Mouse (Mus musculus): Measurements from ENCODE around the gene Nxpe4.
A peak's percentile ranks its signal among the peaks of the same experiment; 100 is the strongest.

The Nxpe4 gene

DNA sequence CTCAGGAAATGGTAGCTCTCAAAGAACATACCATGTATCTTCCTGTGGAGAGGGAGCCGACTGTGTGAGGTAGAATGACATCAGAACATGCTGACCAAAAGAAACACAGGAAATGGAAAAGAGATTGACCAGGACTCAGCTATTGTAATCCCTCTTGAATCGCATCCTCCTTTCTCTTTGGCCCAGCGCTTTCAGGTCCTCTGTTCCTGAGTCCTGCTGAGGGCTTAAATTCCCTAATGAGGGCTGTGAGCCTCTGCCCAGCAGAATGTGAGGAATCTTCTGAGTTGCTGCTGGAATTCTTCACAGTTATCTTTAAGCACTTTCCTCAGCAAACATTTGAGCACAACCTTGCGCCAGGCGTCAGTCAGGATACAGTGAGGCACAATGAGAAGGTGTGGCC, 78.6 kb downstream of the Nxpe4 start:
- no peak for DNase-seq (ENCODE audit: low spot score)

DNA sequence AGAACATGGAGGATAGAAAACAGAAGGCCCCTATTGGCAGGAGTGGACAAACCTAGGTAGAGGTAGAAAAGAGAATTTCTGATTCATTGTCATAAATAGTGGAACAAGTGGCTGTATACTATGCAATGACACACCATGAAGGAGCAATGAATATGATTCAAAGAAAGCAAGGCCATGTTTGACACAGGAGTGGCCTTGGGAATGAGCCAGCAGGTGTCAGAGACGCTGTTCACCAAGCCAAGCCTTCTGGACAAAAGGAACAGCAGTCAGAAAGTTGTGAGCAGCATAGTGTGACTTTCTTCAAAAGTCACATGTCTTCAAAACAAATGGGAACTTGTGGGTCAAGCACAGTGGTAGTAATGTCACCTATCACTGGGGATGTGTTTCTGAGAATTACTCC, 80.0 kb downstream of the Nxpe4 start:
- no peak for DNase-seq (ENCODE audit: low spot score)

DNA sequence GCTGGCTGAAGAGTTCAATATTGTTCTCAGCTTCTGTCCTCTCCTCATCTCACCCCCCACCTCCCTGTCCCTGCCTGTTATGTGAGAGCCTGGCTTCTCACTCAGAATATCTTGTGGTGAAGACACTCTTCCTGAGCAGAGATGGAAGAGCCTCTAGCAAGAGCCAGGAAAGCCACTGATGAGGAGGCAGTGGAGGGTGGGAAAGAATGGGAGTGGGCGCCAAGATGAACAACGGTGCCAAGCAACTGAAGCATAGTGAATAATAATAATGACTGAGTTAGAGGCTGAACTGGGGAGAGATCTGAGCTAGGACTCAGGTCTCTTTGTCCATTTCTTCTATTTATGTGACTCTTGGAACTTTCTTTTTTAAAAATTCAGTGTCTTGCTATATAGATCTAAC, 80.9 kb downstream of the Nxpe4 start:
- no peak for DNase-seq (ENCODE audit: low spot score)

DNA sequence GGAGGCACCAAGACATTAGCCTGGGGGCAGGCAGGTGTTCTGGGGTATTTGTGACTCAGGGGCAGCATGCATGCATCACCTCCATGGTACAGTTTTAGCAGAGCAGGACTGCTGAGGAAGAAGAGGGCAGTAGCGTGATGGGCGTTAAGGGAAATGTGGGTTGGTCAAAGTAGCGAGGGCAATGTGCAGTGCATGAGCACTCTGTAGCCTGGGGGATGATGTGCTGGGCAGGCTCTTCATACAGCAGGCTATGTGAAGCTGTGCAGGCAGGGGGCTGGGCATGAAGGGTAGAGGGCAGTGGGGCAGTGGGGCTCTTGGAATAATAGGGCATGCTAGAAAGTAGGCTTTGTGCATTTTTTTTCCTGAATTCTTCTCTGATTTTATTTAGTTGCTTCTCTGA, 82.4 kb downstream of the Nxpe4 start:
- DNase-seq (ENCODE audit: low spot score), result no peak

DNA sequence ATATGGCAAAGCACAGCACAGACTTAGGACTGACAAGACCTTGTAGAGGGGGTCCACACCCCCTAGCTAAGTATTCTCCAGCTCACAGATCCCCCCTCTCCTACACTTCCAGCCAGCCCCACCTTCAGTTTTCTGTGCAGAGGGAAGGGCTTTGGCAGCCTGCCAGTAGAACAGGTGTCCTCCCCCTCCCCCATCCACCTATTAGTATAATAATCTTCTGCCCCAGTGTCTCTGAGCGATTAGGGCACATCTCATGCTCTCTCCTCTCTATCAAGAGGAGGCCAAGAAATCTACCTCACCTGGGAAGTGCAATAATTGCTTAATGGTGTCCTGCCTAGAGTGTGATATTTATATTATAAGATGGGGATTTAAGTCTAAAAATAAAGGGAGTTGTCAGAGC, 83.7 kb downstream of the Nxpe4 start:
- DNase-seq (ENCODE audit: low spot score), result no peak

DNA sequence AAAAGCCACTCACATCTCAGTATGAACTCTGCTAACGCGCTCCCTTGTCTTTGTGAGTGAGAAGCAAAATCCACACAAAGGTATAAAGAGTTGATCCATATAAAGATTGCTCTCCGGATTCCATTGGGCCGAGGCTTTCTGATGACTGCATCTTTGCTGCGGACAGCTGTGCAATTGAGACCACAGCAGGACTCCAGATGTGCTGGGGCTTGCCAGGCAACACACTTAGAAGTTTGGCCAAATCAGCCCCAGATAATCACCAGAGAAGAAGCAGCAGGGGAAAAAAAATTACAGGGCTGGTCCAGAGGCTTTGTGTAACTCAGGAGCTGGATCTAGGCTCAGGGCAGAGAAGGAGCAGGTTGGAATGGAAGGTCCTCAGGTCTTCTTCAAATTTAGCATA, 85.5 kb downstream of the Nxpe4 start:
- DNase-seq (ENCODE audit: low spot score), result no peak

DNA sequence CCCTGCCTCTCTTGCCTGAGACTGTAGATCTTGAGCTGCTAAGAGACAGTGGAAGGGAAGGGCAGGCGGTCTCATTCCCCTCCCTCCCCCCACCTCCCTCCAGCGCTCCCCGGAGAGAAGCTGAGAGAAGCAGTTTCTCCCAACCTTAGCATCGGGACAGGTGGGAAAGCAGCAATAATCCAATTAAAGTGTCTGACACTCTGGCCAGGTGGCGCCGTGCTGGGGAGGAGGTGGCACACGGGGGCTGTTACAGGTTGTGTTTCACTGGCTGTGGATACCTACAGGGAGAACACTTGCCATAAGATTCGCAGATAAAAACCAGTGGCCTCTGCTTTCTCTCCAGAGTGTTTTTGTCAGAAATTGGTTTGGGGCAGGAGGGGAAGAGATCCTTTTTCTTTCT, 90.4 kb downstream of the Nxpe4 start:
- no peak for DNase-seq (ENCODE audit: low spot score)

DNA sequence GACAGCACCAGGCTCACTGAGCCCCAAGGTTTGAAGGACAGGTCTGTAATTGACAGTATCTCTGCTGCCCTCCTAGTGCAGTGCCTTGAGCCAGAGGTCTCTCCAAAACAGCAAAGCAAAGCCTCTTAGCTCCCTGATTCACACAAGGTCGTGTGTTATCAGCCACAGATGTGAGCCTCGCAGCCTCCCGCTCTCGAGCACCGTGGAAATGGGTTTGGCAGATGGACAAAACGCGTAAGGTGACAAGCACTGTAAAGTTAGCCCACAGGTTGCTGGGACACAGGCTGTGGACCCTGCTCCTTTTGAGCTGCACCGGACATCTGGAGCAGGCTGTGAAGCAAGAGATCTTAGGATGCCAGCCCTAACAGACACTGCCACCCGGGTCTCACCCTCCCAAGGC, 95.2 kb downstream of the Nxpe4 start:
- DNase-seq (ENCODE audit: low spot score), result no peak

DNA sequence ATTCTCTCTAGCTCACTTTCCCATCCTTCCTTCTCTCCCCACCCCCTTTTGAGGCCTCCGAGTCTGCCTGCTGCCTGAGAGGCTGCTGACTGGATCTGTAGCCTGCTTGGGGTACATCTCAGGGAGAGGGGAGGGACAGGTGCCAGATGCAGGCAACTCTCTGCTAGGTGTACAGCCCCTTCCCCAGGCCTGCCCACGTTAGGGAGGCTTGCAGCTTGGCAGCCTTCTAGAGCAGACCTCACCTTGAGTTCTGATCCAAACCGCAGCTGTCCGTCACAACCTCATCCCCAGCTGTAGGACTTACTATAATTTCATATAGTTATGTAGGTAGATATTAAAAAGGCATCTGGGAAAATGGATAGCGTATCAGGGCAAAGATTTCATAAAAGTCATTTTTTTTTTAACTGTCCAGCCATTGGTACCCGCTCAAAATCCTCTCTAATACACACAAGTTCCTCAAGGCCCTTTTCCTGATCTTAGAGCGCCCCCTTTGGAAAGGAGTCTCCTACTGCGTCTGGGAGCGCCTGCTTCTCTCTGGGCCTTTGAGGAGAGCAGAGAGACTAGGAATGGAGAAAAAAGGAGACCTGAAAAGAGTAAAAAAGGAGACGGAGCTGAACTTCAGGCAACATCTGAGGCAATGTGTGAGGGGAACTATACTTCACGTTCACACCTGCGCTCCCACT, 96.1 kb downstream of the Nxpe4 start:
- peak; percentile 85 for DNase-seq (ENCODE audit: low spot score)

DNA sequence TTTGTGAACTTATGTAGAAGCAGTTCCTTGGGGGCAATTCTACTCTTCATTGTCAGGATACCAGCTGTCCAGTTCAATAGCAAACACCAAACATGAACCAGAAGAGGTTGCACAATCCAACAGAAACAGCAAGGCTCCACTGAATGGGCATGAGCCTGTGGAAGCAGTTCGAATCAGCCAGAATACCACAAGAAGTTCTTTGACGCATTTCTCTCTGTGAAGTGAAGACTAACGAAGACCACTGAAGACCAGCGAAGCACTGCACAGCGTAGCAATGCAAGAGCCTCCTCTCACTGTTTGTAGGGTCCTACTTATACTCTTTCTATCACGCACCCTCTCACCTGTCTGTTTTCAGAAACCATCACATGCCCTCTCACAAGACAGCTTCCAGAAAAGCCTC, 102.8 kb downstream of the Nxpe4 start:
- DNase-seq (ENCODE audit: low spot score), result no peak

DNA sequence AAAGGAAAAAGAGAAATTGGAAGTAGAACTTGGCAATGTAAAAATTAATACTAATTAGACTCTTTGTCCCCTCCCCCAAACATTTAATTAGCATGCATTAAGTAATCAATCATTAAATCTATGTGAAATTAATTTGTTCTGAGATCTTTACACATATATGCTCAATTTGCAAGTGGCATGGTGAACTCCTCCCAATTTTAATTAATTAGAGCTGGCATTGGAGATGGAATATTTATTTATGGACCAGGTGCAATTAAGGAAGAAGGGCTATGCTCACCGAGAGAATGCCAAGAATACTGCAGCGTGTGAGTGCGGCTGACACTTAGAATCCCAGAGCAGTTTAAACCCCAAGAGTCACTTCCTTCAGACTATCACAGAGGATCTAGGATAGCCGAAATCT, 103.7 kb downstream of the Nxpe4 start:
- DNase-seq (ENCODE audit: low spot score), result no peak

DNA sequence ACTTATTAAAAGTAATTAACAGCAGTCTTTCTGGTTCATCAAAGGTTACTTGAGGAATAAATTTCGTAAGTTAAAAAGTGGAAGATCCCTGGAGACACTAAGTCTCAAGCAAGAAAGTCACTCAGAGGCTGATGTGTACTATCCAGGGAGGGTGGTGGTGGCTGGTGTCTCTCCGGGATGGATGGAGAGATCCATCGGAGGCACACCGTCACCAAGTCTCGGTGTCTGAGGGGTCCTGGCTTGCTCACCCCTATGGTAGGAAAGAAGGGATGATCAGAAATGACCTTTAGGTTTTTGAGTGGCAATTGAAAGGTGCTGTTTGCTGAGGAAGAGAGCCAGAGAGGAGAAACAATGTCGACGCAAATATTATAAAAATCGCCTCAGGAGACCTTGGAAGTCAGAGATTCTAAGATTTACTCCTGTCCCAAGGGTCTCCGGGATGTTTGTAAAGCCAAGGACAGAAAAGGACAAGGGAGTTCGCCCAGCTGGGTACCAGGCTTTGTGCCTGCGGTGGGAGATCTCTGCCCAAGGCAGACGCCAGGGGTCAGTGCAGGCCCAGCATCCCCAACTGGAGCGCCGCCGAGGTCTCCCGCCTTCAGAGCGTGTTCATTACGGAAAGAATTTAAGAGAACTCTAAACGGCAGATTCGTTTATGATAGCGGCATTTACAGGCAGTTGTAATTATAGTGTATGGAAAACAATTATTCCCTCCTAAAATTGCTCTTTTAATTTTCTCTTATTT, 104.6 kb downstream of the Nxpe4 start:
- peak; percentile 88 for DNase-seq (ENCODE audit: low spot score)

DNA sequence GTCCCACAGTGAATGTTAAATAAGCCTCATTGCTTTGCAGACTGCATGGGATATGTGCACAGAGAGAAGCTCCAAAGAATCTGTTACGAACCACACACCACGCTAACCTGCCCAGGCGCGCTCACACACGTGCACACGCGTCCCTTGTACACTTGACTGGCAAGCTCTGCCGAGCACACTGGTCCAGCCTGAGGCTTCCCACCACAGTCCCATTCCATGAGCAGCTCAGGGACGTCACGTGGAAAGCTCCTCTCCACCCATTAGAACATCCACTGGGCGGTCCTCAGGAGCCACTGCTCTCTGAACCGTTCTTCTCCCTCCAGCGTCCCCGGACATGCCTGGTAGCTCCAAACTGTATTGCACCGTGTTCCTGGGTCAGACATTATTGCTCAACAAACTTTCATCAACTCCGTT, 105.2 kb downstream of the Nxpe4 start:
- peak; percentile 83 for DNase-seq (ENCODE audit: low spot score)

DNA sequence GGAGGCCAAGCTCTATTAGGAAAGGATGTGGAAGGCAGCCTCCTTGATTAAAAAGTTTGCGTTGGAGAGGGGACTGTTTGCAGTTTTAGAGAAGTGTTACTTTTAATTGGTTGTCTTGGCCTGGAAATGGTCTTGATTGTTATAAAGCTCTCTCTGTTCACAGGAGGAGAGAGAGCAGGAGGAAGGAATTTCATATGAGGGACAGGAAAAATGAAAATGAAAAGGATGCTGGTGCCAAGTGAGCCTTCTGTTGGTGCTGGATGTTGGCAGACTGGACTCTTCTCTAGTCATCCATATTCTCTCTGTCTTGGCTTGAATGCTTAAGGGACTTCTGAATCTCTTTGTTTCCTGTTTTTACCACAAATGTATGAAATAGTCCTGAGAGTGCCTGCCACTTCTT, 106.1 kb downstream of the Nxpe4 start:
- DNase-seq (ENCODE audit: low spot score), result no peak

DNA sequence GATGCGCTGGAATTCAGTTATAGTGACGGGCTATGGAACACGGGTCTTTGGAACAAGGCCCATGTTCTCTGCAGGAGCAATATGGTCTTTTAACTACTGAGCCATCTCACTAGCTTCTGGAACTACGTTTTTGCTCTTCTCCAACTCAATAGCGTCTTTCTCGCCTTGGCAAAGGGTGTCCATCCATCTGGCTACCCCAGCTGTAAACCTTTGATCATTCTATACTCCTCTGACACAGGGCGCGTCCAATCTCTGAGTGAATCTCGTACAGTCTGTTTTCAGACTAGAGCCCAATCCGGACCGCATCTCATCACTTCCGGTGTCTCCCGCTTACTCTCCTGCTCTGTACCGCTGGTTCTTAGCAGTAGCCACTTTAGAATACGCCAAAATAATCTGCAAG, 115.0 kb downstream of the Nxpe4 start:
- no peak for DNase-seq (ENCODE audit: low spot score)

DNA sequence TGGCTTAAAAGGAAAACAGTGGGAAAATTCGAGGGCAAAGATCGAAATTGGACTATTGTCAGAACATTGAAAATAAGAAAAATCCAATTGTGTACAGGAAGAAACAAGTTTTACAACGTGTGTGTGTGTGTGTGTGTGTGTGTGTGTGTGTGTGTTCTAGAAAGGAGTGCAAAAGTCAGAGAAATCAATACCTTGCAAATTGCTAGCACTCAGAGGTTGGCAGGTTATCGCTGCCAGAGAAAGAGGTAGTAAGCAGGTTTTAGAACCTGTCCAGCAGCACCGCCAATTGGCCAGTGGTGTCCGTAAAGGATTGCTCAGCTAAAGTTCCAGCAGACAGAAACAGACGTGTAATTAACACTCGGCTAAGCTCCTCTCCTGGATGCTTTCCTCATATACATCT, 122.4 kb downstream of the Nxpe4 start:
- no peak for DNase-seq (ENCODE audit: low spot score)

DNA sequence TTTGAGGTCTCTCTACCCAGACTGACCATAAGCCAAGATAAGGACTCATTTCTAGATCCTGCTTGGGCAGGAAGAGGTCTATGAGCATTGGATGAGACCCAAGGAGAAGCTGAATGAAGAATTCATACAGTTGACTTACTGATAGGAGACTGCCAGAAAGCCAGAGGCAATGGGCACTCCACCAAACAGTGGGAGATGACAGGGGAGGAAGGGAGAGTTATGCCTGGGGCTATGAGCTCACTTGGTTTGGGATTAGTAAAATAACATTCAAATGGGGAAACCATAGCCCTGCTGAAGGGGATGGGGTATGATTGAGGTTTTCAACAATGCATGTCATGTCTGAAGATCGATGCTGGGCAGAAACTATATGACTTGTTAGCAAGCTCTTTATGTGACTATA, 128.5 kb downstream of the Nxpe4 start:
- DNase-seq (ENCODE audit: low spot score), result no peak

DNA sequence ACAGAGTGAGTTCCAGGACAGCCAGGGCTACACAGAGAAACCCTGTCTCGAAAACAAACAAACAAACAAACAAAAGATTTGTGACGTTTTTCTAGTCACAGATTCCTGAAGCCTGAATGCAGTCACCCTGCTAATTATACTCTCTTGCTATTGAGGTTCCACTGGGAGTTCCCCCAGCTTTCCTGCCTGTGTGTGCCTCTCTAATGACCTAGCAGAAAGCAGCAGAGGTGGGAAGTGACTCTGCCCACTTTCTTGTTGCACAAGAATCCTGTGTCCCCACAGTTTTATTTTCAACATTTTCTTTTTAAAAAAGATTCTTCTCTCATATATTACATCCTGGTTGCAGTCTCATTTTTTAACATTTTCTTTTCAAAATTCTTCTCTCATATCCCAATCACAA, 132.9 kb downstream of the Nxpe4 start:
- no peak for DNase-seq (ENCODE audit: low spot score)

DNA sequence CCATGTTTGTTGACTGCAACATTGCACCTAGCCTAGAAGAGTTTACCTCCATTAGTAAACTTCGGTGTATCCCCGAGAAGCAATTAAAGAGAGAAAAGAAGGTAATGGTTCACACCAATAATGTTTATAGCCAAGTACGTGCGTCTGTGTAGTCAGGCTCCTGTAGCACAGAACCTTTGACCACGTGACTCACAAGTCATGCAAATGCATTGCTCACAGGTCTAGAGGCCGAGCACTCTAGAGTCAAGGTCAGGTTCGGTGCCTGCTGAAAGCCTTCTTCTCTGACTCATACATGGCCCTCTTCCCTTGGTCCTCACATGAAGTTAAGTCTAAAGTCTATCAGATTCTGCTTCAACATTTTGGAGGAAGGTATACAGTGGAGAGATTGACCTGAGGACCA, 137.2 kb downstream of the Nxpe4 start:
- no peak for DNase-seq (ENCODE audit: low spot score)

DNA sequence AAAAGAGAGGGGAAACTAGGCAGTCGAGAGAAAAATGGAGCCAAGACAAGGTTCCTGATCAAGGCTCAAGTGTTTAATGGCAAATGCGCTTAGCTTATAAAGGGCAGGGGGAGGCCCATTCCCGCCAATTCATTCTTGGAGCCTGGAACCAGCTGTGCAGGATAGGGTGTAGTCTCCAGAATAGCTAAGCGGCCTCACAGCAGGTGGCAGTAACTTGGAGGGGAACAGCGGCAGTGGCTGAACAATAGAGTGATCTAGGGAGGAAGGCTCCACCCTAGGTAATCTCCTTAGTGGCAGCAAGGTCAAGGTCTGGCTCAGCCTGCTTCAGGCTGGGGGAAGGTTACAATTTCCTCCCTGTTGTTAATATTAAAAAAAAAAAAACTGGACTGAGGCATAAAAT, 141.7 kb downstream of the Nxpe4 start:
- peak; percentile 22 for DNase-seq (ENCODE audit: low spot score)

DNA sequence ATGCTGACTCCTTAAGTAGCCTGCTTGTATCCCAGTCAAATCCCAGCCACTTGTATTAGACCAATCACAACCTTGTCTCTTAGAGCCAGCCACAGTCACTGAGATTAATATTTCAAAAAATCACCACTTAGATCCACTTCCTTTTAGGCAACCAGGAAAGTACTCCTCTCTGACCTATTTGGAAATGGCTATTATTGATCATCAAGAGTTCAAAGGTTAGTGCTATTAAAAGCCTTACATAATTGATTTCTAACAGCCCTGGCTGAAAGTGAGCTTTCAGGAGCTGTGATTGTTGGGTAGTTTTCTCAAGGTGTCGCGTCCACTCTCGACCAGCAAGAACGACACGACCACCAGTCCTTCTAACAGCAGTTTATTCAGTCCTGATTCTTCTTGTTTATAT, 149.4 kb downstream of the Nxpe4 start:
- no peak for DNase-seq (ENCODE audit: low spot score)

DNA sequence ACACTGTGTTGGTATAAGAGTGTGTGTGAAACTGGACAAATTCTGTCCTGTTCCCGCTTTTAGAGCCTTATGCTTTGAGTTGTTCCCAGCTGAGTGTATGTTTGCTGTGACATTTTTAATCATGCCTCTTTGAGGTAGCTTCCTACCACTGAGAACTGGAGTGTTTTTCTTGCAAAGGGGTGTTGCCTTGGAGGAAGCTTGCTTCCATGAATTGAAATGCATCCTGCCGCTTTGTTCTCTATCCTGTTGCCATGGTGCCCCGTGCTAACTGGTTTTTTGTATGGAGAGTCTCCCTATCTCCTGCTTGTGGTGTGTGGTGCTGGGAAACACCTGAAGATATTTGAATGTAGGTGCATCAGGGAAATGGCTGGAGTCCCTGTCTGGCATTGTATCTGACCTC, 152.4 kb downstream of the Nxpe4 start:
- peak; percentile 50 for DNase-seq (ENCODE audit: low spot score)

DNA sequence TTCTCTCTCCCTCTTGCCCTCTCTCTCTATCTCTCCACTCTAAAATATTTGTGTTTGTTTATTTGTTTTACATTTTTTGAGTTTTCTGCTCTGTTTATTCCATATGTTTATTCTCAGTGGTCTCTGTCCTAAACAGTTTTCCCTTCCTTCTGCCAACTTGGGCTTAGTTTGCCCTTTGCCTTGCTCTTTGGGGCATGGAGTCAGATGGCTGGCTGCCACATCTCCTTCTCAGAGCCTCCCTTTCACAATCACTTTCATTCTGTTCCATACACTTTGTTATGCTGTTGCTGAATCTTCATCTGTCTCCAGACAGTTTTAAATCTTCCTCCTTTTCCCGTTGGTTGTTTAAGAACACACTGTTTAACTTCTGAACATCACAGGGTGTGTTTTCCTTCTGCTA, 154.0 kb downstream of the Nxpe4 start:
- DNase-seq (ENCODE audit: low spot score), result no peak

DNA sequence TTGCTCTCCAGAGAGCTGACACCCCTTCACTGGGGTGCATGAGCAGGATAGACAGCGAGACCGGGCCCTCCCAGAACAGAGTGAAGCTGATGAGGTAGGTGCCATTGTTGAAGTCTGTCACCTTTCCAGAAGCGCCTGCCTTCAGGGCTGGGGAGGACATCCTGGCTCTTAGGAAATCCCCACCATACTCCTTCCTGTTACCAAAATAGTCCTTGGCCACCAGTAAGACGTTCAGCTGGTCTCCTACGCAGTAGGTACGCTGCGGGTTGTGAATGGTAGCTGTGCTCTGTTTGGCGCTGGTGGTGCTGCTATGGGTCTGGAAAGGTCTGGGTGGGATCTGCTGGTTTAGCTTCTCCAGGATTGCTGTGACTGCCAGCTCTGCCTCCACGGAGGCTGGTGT, 164.5 kb downstream of the Nxpe4 start:
- DNase-seq (ENCODE audit: low spot score), result no peak
